Mouse (Mus musculus) forebrain, postnatal 0 days (tissue): ENCODE data around the gene Crb2. TPM values are rescaled to one million over a fixed set of nuclear protein-coding genes. Genes with fewer than 3 reads are reported as not detected.

Experiments
- ATAC-seq: fragments of 200-750 bp; cut with Nextera tagmentation; 2 replicates; pipeline ENCODE4 v1.8.0; 2017; ENCODE audit warnings: mild to moderate bottlenecking, moderate library complexity
- DNase-seq: peaks from one replicate; pipeline ENCODE4 v3.0.0-alpha.2; 2015
- H3K27ac ChIP-seq: fragments of 300-500 bp; sonication (generic); 2 replicates; pipeline ENCODE4 v1.5.1; 2014; ENCODE audit warnings: low read depth, mild to moderate bottlenecking, antibody characterized with exemption, low read length, moderate library complexity, mixed read lengths
- H3K27me3 ChIP-seq: fragments of 300-500 bp; sonication (generic); 2 replicates; pipeline ENCODE4 v1.6.1; 2014; ENCODE audit warnings: mild to moderate bottlenecking, low read length, mixed read lengths; ENCODE audit not compliant: insufficient read depth
- H3K36me3 ChIP-seq: fragments of 300-500 bp; sonication (generic); 2 replicates; pipeline ENCODE4 v1.6.1; 2014; ENCODE audit warnings: mild to moderate bottlenecking, moderate library complexity; ENCODE audit not compliant: insufficient read depth
- H3K4me1 ChIP-seq: fragments of 300-500 bp; sonication (generic); 2 replicates; pipeline ENCODE4 v1.6.1; 2014; ENCODE audit warnings: antibody characterized with exemption; ENCODE audit not compliant: insufficient read depth
- H3K4me2 ChIP-seq: fragments of 300-500 bp; sonication (generic); 2 replicates; pipeline ENCODE4 v1.6.1; 2014; ENCODE audit warnings: low read depth, mild to moderate bottlenecking, moderate library complexity
- H3K4me3 ChIP-seq: fragments of 300-500 bp; sonication (generic); 2 replicates; pipeline ENCODE4 v1.5.1; 2014; ENCODE audit warnings: low read depth, low read length, mixed read lengths
- H3K9ac ChIP-seq: fragments of 300-500 bp; sonication (generic); 2 replicates; pipeline ENCODE4 v1.6.1; 2014; ENCODE audit warnings: mild to moderate bottlenecking
- H3K9me3 ChIP-seq: fragments of 300-500 bp; sonication (generic); 2 replicates; pipeline ENCODE4 v1.6.1; 2016; ENCODE audit warnings: low read length
- CTCF ChIP-seq: sonication (generic); IDR thresholded peaks from 2 replicates; pipeline ENCODE4 v1.5.1; 2016; ENCODE audit warnings: antibody characterized with exemption, control low read depth, low read depth
- WGBS: fragments of 180-500 bp; shearing (Covaris S2); extraction: QIAGEN DNeasy Blood & Tissue Kit; methylation state at CpG from one replicate; pipeline ENCODE4 v1.1.7; 2014; 5-methylcytosine and 5-hydroxymethylcytosine counted together
- polyA plus RNA-seq: library from polyadenylated mRNA; unstranded; fragments of >200 nt; fragmentation: Nextera tagmentation; extraction: Ambion mirVana; gene quantifications from 2 replicates; pipeline ENCODE4 v1.2.1, GENCODE M21; 2015
- total RNA-seq: library from RNA; depleted of rRNA; stranded (reverse); fragments of >200 nt; gene quantifications from 2 replicates; pipeline ENCODE4 v1.2.3, GENCODE M21; 2014; rRNA removed

Crb2 gene
- 3.8 and 6.0 TPM in 2 replicates for total RNA-seq
- polyA plus RNA-seq = 1.5 and 2.7 TPM in 2 replicates

GRCm38 (mm10) chr2:37776016-37776415 lies at the start of gene Crb2:
TSS of gene Crb2 (plus strand) at chr2:37776249.
- Histone ChIP-seq H3K36me3 (no peaks in the 10 kb centered on the region), H3K27me3 (no peaks in the 10 kb centered on the region), H3K27ac (peak within 1 kb of the TSS; percentile 21; the same call in 1 of the 2 replicates), H3K9me3 (no peaks in the 10 kb centered on the region), H3K4me3 (no peak within 1 kb of the TSS), H3K4me1 (peaks cover 5% of the 10 kb centered on the region; the same call in 1 of the 2 replicates), H3K9ac (0 out of 2 replicates have a peak within 1 kb of the TSS, but pooled peaks have one; percentile 1), H3K4me2 (peak within 1 kb of the TSS; percentile 17)
- DNase-seq (no peak), ATAC-seq (no peak)
- WGBS = 7% methylated on average over 17 of the region's 18 CpGs
- no peak for TF ChIP-seq CTCF

GRCm38 (mm10) chr2:37731241-37731801 lies 44.7 kb upstream of the Crb2 start:
- DNase-seq (no peak), ATAC-seq (no peak)
- no peak for TF ChIP-seq CTCF
- H3K4me1 ChIP-seq = peaks cover 7% of the 10 kb centered on the region
- no peak overlapping the region for H3K9ac ChIP-seq
- H3K4me2 ChIP-seq = no peak overlapping the region
- H3K27me3 ChIP-seq = no peaks in the 10 kb centered on the region
- H3K9me3 ChIP-seq = no peaks in the 10 kb centered on the region
- no peak overlapping the region for H3K4me3 ChIP-seq
- H3K27ac ChIP-seq = no peak overlapping the region
- no peaks in the 10 kb centered on the region for H3K36me3 ChIP-seq
- WGBS = 91% methylated on average over 5 of the region's 5 CpGs

- Histone ChIP-seq H3K27ac (no peak overlapping the region), H3K4me3 (no peak overlapping the region), H3K4me2 (0 out of 2 replicates have a peak overlapping the region, but pooled peaks have one; percentile 9), H3K4me1 (peaks cover 7% of the 10 kb centered on the region), H3K36me3 (no peaks in the 10 kb centered on the region), H3K9me3 (no peaks in the 10 kb centered on the region), H3K27me3 (no peaks in the 10 kb centered on the region), H3K9ac (no peak overlapping the region)
- ATAC-seq (peak; percentile 40), DNase-seq (peak; percentile 26)
- WGBS = 16% methylated on average over 17 of the region's 17 CpGs
- no peak for TF ChIP-seq CTCF
Measured at GRCm38 (mm10) chr2:37734979-37735806, 40.9 kb upstream of the Crb2 start.

- no peak for TF ChIP-seq CTCF
- H3K36me3 ChIP-seq = no peaks in the 10 kb centered on the region
- 57% methylated on average over 1 of the region's 1 CpGs for WGBS
- H3K9me3 ChIP-seq = no peaks in the 10 kb centered on the region
- H3K4me1 ChIP-seq = peaks cover 7% of the 10 kb centered on the region
- ATAC-seq = no peak
- no peak overlapping the region for H3K9ac ChIP-seq
- H3K4me2 ChIP-seq = 0 out of 2 replicates have a peak overlapping the region, but pooled peaks have one; percentile 9
- no peak overlapping the region for H3K4me3 ChIP-seq
- H3K27me3 ChIP-seq = no peaks in the 10 kb centered on the region
- DNase-seq = no peak
- no peak overlapping the region for H3K27ac ChIP-seq
Measured at GRCm38 (mm10) chr2:37735807-37736188, 40.3 kb upstream of the Crb2 start.

- Histone ChIP-seq H3K9me3 (no peaks in the 10 kb centered on the region), H3K4me3 (no peak overlapping the region), H3K4me1 (no peaks in the 10 kb centered on the region), H3K4me2 (no peak overlapping the region), H3K27me3 (no peaks in the 10 kb centered on the region), H3K9ac (no peak overlapping the region), H3K27ac (no peak overlapping the region), H3K36me3 (no peaks in the 10 kb centered on the region)
- 69% methylated on average over 20 of the region's 20 CpGs for WGBS
- no peak for TF ChIP-seq CTCF
- DNase-seq (no peak), ATAC-seq (no peak)
Measured at GRCm38 (mm10) chr2:37741806-37742554, 34.1 kb upstream of the Crb2 start.

GRCm38 (mm10) chr2:37744773-37745395 lies 31.2 kb upstream of the Crb2 start:
- Histone ChIP-seq H3K27ac (no peak overlapping the region), H3K9me3 (no peaks in the 10 kb centered on the region), H3K4me3 (no peak overlapping the region), H3K4me1 (peaks cover 11% of the 10 kb centered on the region; the same call in 1 of the 2 replicates), H3K27me3 (no peaks in the 10 kb centered on the region), H3K36me3 (no peaks in the 10 kb centered on the region), H3K4me2 (no peak overlapping the region), H3K9ac (no peak overlapping the region)
- TF ChIP-seq CTCF = no peak
- whole genome bisulfite sequencing = 78% methylated on average over 10 of the region's 10 CpGs
- ATAC-seq (no peak), DNase-seq (no peak)
